Mouse (Mus musculus): ENCODE measurements around the gene Hist1h2bf. TPM values are rescaled to one million over a fixed set of nuclear protein-coding genes. Genes with fewer than 3 reads are reported as not detected.
A peak's percentile ranks its signal among the peaks of the same experiment; 100 is the strongest.
"Not testable (repeated sequence)": the region's sequence is repeated elsewhere in the genome, so short reads cannot be mapped to it uniquely, and the experiment has no call there.

Hist1h2bf gene
- polyA plus RNA-seq, 1 experiment from 2014 or later = 2.1 TPM

GRCm38 (mm10) chr13:23582219-23583056 is 8.4 kb upstream of the Hist1h2bf start:
- H3K4me3 ChIP-seq (replicated peaks; ENCODE audit: low read length) = peak overlapping the region; percentile 61
- peak overlapping the region; percentile 80 for H3K27ac ChIP-seq (ENCODE audit: low read length)
- no peaks in the 10 kb centered on the region for H3K9me3 ChIP-seq (ENCODE audit: control insufficient read depth, low read length)
- H3K4me1 ChIP-seq (replicated peaks; ENCODE audit: control insufficient read depth, insufficient read depth, low read length) = peaks cover 33% of the 10 kb centered on the region
- ATAC-seq = no peak
- peak overlapping the region; percentile 96 for H3K4me2 ChIP-seq (ENCODE audit: low read length)
- no peaks in the 10 kb centered on the region for H3K27me3 ChIP-seq (replicated peaks; ENCODE audit: control insufficient read depth, insufficient read depth, low read length)
- H3K36me3 ChIP-seq (ENCODE audit: control insufficient read depth, insufficient read depth) = no peaks in the 10 kb centered on the region
- peak overlapping the region; percentile 67 for H3K9ac ChIP-seq (replicated peaks; ENCODE audit: low read depth, low read length)
- 8% methylated on average over 6 of the region's 6 CpGs for WGBS

GRCm38 (mm10) chr13:23581408-23582218 is 7.6 kb upstream of the Hist1h2bf start, which contains the start of gene Hist1h4d:
Gene Hist1h4d (plus strand): TSS chr13:23581598.
- Histone ChIP-seq H3K4me3 (replicated peaks; ENCODE audit: low read length) (peak within 1 kb of the TSS; percentile 61), H3K9ac (replicated peaks; ENCODE audit: low read depth, low read length) (peak within 1 kb of the TSS; percentile 67), H3K36me3 (ENCODE audit: control insufficient read depth, insufficient read depth) (no peaks in the 10 kb centered on the region), H3K27me3 (replicated peaks; ENCODE audit: control insufficient read depth, insufficient read depth, low read length) (no peaks in the 10 kb centered on the region), H3K9me3 (ENCODE audit: control insufficient read depth, low read length) (no peaks in the 10 kb centered on the region), H3K4me1 (replicated peaks; ENCODE audit: control insufficient read depth, insufficient read depth, low read length) (peaks cover 38% of the 10 kb centered on the region), H3K4me2 (ENCODE audit: low read length) (peak within 1 kb of the TSS; percentile 96), H3K27ac (ENCODE audit: low read length) (peak within 1 kb of the TSS; percentile 80)
- WGBS = under 1% methylated on average over 41 of the region's 43 CpGs
- peak; percentile 89 for ATAC-seq

GRCm38 (mm10) chr13:23577835-23578234 is 3.8 kb upstream of the Hist1h2bf start:
- ATAC-seq = no peak
- no peak overlapping the region for H3K27ac ChIP-seq (ENCODE audit: low read length)
- H3K4me1 ChIP-seq (replicated peaks; ENCODE audit: control insufficient read depth, insufficient read depth, low read length) = peaks cover 30% of the 10 kb centered on the region
- H3K9me3 ChIP-seq (ENCODE audit: control insufficient read depth, low read length) = no peaks in the 10 kb centered on the region
- no peak overlapping the region for H3K4me3 ChIP-seq (replicated peaks; ENCODE audit: low read length)
- no peaks in the 10 kb centered on the region for H3K27me3 ChIP-seq (replicated peaks; ENCODE audit: control insufficient read depth, insufficient read depth, low read length)
- 86% methylated on average over 1 of the region's 1 CpGs for WGBS
- H3K9ac ChIP-seq (replicated peaks; ENCODE audit: low read depth, low read length) = no peak overlapping the region
- H3K36me3 ChIP-seq (ENCODE audit: control insufficient read depth, insufficient read depth) = no peaks in the 10 kb centered on the region
- no peak overlapping the region for H3K4me2 ChIP-seq (ENCODE audit: low read length)

- Histone ChIP-seq H3K4me2 (ENCODE audit: low read length) (peak overlapping the region; percentile 75), H3K36me3 (ENCODE audit: control insufficient read depth, insufficient read depth) (no peaks in the 10 kb centered on the region), H3K4me1 (replicated peaks; ENCODE audit: control insufficient read depth, insufficient read depth, low read length) (peaks cover 28% of the 10 kb centered on the region), H3K9ac (replicated peaks; ENCODE audit: low read depth, low read length) (no peak overlapping the region; the same call in 1 of the 2 replicates), H3K27me3 (replicated peaks; ENCODE audit: control insufficient read depth, insufficient read depth, low read length) (no peaks in the 10 kb centered on the region), H3K4me3 (replicated peaks; ENCODE audit: low read length) (peak overlapping the region; percentile 49), H3K9me3 (ENCODE audit: control insufficient read depth, low read length) (no peaks in the 10 kb centered on the region), H3K27ac (ENCODE audit: low read length) (no peak overlapping the region)
- ATAC-seq = no peak
- 35% methylated on average over 6 of the region's 6 CpGs for WGBS
Observed at GRCm38 (mm10) chr13:23576906-23577639, 3.1 kb upstream of the Hist1h2bf start.

- Histone ChIP-seq H3K27ac (ENCODE audit: low read length) (peak overlapping the region; percentile 1; the same call in 1 of the 2 replicates), H3K4me1 (replicated peaks; ENCODE audit: control insufficient read depth, insufficient read depth, low read length) (peaks cover 24% of the 10 kb centered on the region), H3K9ac (replicated peaks; ENCODE audit: low read depth, low read length) (peak overlapping the region; percentile 64), H3K36me3 (ENCODE audit: control insufficient read depth, insufficient read depth) (no peaks in the 10 kb centered on the region), H3K27me3 (replicated peaks; ENCODE audit: control insufficient read depth, insufficient read depth, low read length) (no peaks in the 10 kb centered on the region), H3K4me3 (replicated peaks; ENCODE audit: low read length) (peak overlapping the region; percentile 49), H3K9me3 (ENCODE audit: control insufficient read depth, low read length) (no peaks in the 10 kb centered on the region), H3K4me2 (ENCODE audit: low read length) (peak overlapping the region; percentile 75)
- ATAC-seq = no peak
- WGBS = 2% methylated on average over 7 of the region's 7 CpGs
Observed at GRCm38 (mm10) chr13:23576351-23576881, 2.4 kb upstream of the Hist1h2bf start.

- H3K4me3 ChIP-seq (replicated peaks; ENCODE audit: low read length) = peak overlapping the region; percentile 49
- H3K9ac ChIP-seq (replicated peaks; ENCODE audit: low read depth, low read length) = peak overlapping the region; percentile 64
- H3K27me3 ChIP-seq (replicated peaks; ENCODE audit: control insufficient read depth, insufficient read depth, low read length); ATAC-seq; H3K9me3 ChIP-seq (ENCODE audit: control insufficient read depth, low read length); H3K36me3 ChIP-seq (ENCODE audit: control insufficient read depth, insufficient read depth): not testable (repeated sequence)
- H3K4me1 ChIP-seq (replicated peaks; ENCODE audit: control insufficient read depth, insufficient read depth, low read length) = peaks cover 24% of the 10 kb centered on the region
- H3K4me2 ChIP-seq (ENCODE audit: low read length) = peak overlapping the region; percentile 75
- peak overlapping the region; percentile 78 for H3K27ac ChIP-seq (ENCODE audit: low read length)
- WGBS = 0% methylated on average over 10 of the region's 40 CpGs
Observed at GRCm38 (mm10) chr13:23575864-23576313, 1.9 kb upstream of the Hist1h2bf start.

GRCm38 (mm10) chr13:23575271-23575851 is 1.4 kb upstream of the Hist1h2bf start, which contains the start of gene Hist1h3d:
Gene Hist1h3d (plus strand): TSS chr13:23575763.
- peak; percentile 45 for ATAC-seq
- peak within 1 kb of the TSS; percentile 64 for H3K9ac ChIP-seq (replicated peaks; ENCODE audit: low read depth, low read length)
- peak within 1 kb of the TSS; percentile 75 for H3K4me2 ChIP-seq (ENCODE audit: low read length)
- H3K4me1 ChIP-seq (replicated peaks; ENCODE audit: control insufficient read depth, insufficient read depth, low read length) = peaks cover 24% of the 10 kb centered on the region
- peak within 1 kb of the TSS; percentile 86 for H3K27ac ChIP-seq (ENCODE audit: low read length)
- no peaks in the 10 kb centered on the region for H3K36me3 ChIP-seq (ENCODE audit: control insufficient read depth, insufficient read depth)
- H3K27me3 ChIP-seq (replicated peaks; ENCODE audit: control insufficient read depth, insufficient read depth, low read length) = no peaks in the 10 kb centered on the region
- WGBS = under 1% methylated on average over 14 of the region's 18 CpGs
- H3K4me3 ChIP-seq (replicated peaks; ENCODE audit: low read length) = peak within 1 kb of the TSS; percentile 49
- no peaks in the 10 kb centered on the region for H3K9me3 ChIP-seq (ENCODE audit: control insufficient read depth, low read length)

GRCm38 (mm10) chr13:23574546-23575170 is 662 bp upstream of the Hist1h2bf start:
- 2% methylated on average over 6 of the region's 39 CpGs for WGBS
- H3K9me3 ChIP-seq (ENCODE audit: control insufficient read depth, low read length); H3K9ac ChIP-seq (replicated peaks; ENCODE audit: low read depth, low read length); ATAC-seq; H3K36me3 ChIP-seq (ENCODE audit: control insufficient read depth, insufficient read depth); H3K27me3 ChIP-seq (replicated peaks; ENCODE audit: control insufficient read depth, insufficient read depth, low read length): not testable (repeated sequence)
- Histone ChIP-seq H3K4me3 (replicated peaks; ENCODE audit: low read length) (peak overlapping the region; percentile 41), H3K4me2 (ENCODE audit: low read length) (peak overlapping the region; percentile 57), H3K4me1 (replicated peaks; ENCODE audit: control insufficient read depth, insufficient read depth, low read length) (peaks cover 27% of the 10 kb centered on the region), H3K27ac (ENCODE audit: low read length) (peak overlapping the region; percentile 86)

Data from forebrain, embryonic 16.5 days (tissue).